Mouse (Mus musculus) liver, embryonic 12.5 days (tissue): ENCODE measurements around the gene Fmo5. TPM values are rescaled to one million over a fixed set of nuclear protein-coding genes. Genes with fewer than 3 reads are reported as not detected.

Experiments used
- ATAC-seq: fragments of 200-750 bp; cut with Nextera tagmentation; 2 replicates; pipeline ENCODE4 v1.8.0; 2017; ENCODE audit warnings: moderate number of reproducible peaks, mild to moderate bottlenecking, moderate library complexity
- H3K27ac ChIP-seq: fragments of 300-500 bp; sonication (generic); 2 replicates; pipeline ENCODE4 v1.5.1; 2016; ENCODE audit warnings: mild to moderate bottlenecking
- H3K27me3 ChIP-seq: fragments of 300-500 bp; sonication (generic); replicated peaks from 2 replicates; pipeline ENCODE4 v1.6.1; 2016; ENCODE audit warnings: mild to moderate bottlenecking, moderate library complexity
- H3K36me3 ChIP-seq: fragments of 300-500 bp; sonication (generic); 2 replicates; pipeline ENCODE4 v1.6.1; 2016; ENCODE audit warnings: mild to moderate bottlenecking, moderate library complexity
- H3K4me1 ChIP-seq: fragments of 300-500 bp; sonication (generic); 2 replicates; pipeline ENCODE4 v1.6.1; 2016
- H3K4me2 ChIP-seq: fragments of 300-500 bp; sonication (generic); 2 replicates; pipeline ENCODE4 v1.6.1; 2016; ENCODE audit warnings: mild to moderate bottlenecking, moderate library complexity
- H3K4me3 ChIP-seq: fragments of 300-500 bp; sonication (generic); 2 replicates; pipeline ENCODE4 v1.5.1; 2016; ENCODE audit warnings: mild to moderate bottlenecking, moderate library complexity
- H3K9ac ChIP-seq: fragments of 300-500 bp; sonication (generic); 2 replicates; pipeline ENCODE4 v1.6.1; 2016; ENCODE audit warnings: mild to moderate bottlenecking, moderate library complexity
- H3K9me3 ChIP-seq: fragments of 300-500 bp; sonication (generic); replicated peaks from 2 replicates; pipeline ENCODE4 v1.6.1; 2016; ENCODE audit warnings: mild to moderate bottlenecking, moderate library complexity
- WGBS: fragments of 180-500 bp; shearing (Covaris S2); methylation state at CpG from one replicate; pipeline ENCODE4 v1.1.7; 2016; ENCODE audit not compliant: insufficient replicate concordance; 5-methylcytosine and 5-hydroxymethylcytosine counted together
- polyA plus RNA-seq: library from polyadenylated mRNA; unstranded; fragments of >200 nt; fragmentation: Nextera tagmentation; extraction: Ambion mirVana; gene quantifications from 2 replicates; pipeline ENCODE4 v1.2.1, GENCODE M21; 2016

The Fmo5 gene
- polyA plus RNA-seq = 5.6 and 5.7 TPM in 2 replicates

GRCm38 (mm10) chr3:97628391-97629001 is at the start of gene Fmo5:
Gene Fmo5 (plus strand): TSS chr3:97628804.
- Histone ChIP-seq H3K9ac (peak within 1 kb of the TSS; percentile 67), H3K4me3 (peak within 1 kb of the TSS; percentile 65), H3K36me3 (no peaks in the 10 kb centered on the region), H3K27me3 (no peaks in the 10 kb centered on the region), H3K4me1 (peaks cover 18% of the 10 kb centered on the region), H3K9me3 (no peaks in the 10 kb centered on the region), H3K27ac (peak within 1 kb of the TSS; percentile 72), H3K4me2 (peak within 1 kb of the TSS; percentile 74)
- 2% methylated on average over 18 of the region's 18 CpGs for WGBS
- peak; percentile 100 for ATAC-seq

GRCm38 (mm10) chr3:97585383-97586160 is 43.0 kb upstream of the Fmo5 start:
- no peaks in the 10 kb centered on the region for H3K4me1 ChIP-seq
- H3K9me3 ChIP-seq = no peaks in the 10 kb centered on the region
- no peak overlapping the region for H3K9ac ChIP-seq
- no peak overlapping the region for H3K4me3 ChIP-seq
- no peak overlapping the region for H3K27ac ChIP-seq
- H3K36me3 ChIP-seq = peaks cover 73% of the 10 kb centered on the region
- no peak overlapping the region for H3K4me2 ChIP-seq
- no peaks in the 10 kb centered on the region for H3K27me3 ChIP-seq
- WGBS = 66% methylated on average over 18 of the region's 18 CpGs
- ATAC-seq = no peak

GRCm38 (mm10) chr3:97587656-97588055 is 40.9 kb upstream of the Fmo5 start:
- no peaks in the 10 kb centered on the region for H3K4me1 ChIP-seq
- H3K4me2 ChIP-seq = no peak overlapping the region
- no peak overlapping the region for H3K4me3 ChIP-seq
- no peak overlapping the region for H3K27ac ChIP-seq
- H3K9me3 ChIP-seq = no peaks in the 10 kb centered on the region
- no peak for ATAC-seq
- no peaks in the 10 kb centered on the region for H3K27me3 ChIP-seq
- no peak overlapping the region for H3K9ac ChIP-seq
- 80% methylated on average over 9 of the region's 9 CpGs for WGBS
- H3K36me3 ChIP-seq = peaks cover 72% of the 10 kb centered on the region

- Histone ChIP-seq H3K27ac (no peak overlapping the region), H3K4me3 (no peak overlapping the region), H3K27me3 (no peaks in the 10 kb centered on the region), H3K4me1 (no peaks in the 10 kb centered on the region), H3K9ac (no peak overlapping the region), H3K4me2 (no peak overlapping the region), H3K36me3 (peaks cover 77% of the 10 kb centered on the region), H3K9me3 (no peaks in the 10 kb centered on the region)
- WGBS = 79% methylated on average over 8 of the region's 8 CpGs
- no peak for ATAC-seq
These were observed 37.9 kb upstream of the Fmo5 start for GRCm38 (mm10) chr3:97590699-97591098.

- H3K27ac ChIP-seq = no peak overlapping the region
- H3K4me3 ChIP-seq = no peak overlapping the region
- H3K9me3 ChIP-seq = no peaks in the 10 kb centered on the region
- ATAC-seq = no peak
- no peak overlapping the region for H3K4me2 ChIP-seq
- H3K9ac ChIP-seq = no peak overlapping the region
- H3K4me1 ChIP-seq = no peaks in the 10 kb centered on the region
- no peaks in the 10 kb centered on the region for H3K27me3 ChIP-seq
- 81% methylated on average over 5 of the region's 5 CpGs for WGBS
- peaks cover 67% of the 10 kb centered on the region for H3K36me3 ChIP-seq
These were observed 35.5 kb upstream of the Fmo5 start for GRCm38 (mm10) chr3:97593089-97593488.

- no peaks in the 10 kb centered on the region for H3K9me3 ChIP-seq
- no peaks in the 10 kb centered on the region for H3K4me1 ChIP-seq
- H3K4me3 ChIP-seq = no peak overlapping the region
- H3K36me3 ChIP-seq = peaks cover 63% of the 10 kb centered on the region
- 73% methylated on average over 13 of the region's 13 CpGs for WGBS
- no peak overlapping the region for H3K9ac ChIP-seq
- no peaks in the 10 kb centered on the region for H3K27me3 ChIP-seq
- no peak overlapping the region for H3K4me2 ChIP-seq
- no peak overlapping the region for H3K27ac ChIP-seq
- no peak for ATAC-seq
These were observed 34.5 kb upstream of the Fmo5 start for GRCm38 (mm10) chr3:97594140-97594539.

GRCm38 (mm10) chr3:97595066-97595465 is 33.5 kb upstream of the Fmo5 start:
- no peaks in the 10 kb centered on the region for H3K9me3 ChIP-seq
- WGBS = 74% methylated on average over 6 of the region's 6 CpGs
- no peaks in the 10 kb centered on the region for H3K4me1 ChIP-seq
- no peaks in the 10 kb centered on the region for H3K27me3 ChIP-seq
- no peak overlapping the region for H3K4me3 ChIP-seq
- no peak for ATAC-seq
- no peak overlapping the region for H3K9ac ChIP-seq
- H3K36me3 ChIP-seq = peaks cover 60% of the 10 kb centered on the region
- no peak overlapping the region for H3K27ac ChIP-seq
- no peak overlapping the region for H3K4me2 ChIP-seq

GRCm38 (mm10) chr3:97596796-97597195 is 31.8 kb upstream of the Fmo5 start:
- Histone ChIP-seq H3K9ac (no peak overlapping the region), H3K27ac (no peak overlapping the region), H3K9me3 (no peaks in the 10 kb centered on the region), H3K36me3 (peaks cover 60% of the 10 kb centered on the region), H3K4me3 (no peak overlapping the region), H3K4me2 (no peak overlapping the region), H3K27me3 (no peaks in the 10 kb centered on the region), H3K4me1 (no peaks in the 10 kb centered on the region)
- 78% methylated on average over 8 of the region's 8 CpGs for WGBS
- no peak for ATAC-seq

- WGBS = 60% methylated on average over 3 of the region's 3 CpGs
- no peaks in the 10 kb centered on the region for H3K27me3 ChIP-seq
- peaks cover 52% of the 10 kb centered on the region for H3K36me3 ChIP-seq
- no peak overlapping the region for H3K9ac ChIP-seq
- no peak overlapping the region for H3K27ac ChIP-seq
- no peaks in the 10 kb centered on the region for H3K4me1 ChIP-seq
- ATAC-seq = no peak
- no peak overlapping the region for H3K4me3 ChIP-seq
- H3K4me2 ChIP-seq = no peak overlapping the region
- no peaks in the 10 kb centered on the region for H3K9me3 ChIP-seq
These were observed 28.4 kb upstream of the Fmo5 start for GRCm38 (mm10) chr3:97600050-97600832.

GRCm38 (mm10) chr3:97609201-97609844 is 19.3 kb upstream of the Fmo5 start:
- 0 out of 2 replicates have a peak, but pooled peaks cover 2% of the 10 kb centered on the region for H3K36me3 ChIP-seq
- peak overlapping the region; percentile 81 for H3K27ac ChIP-seq
- peak; percentile 55 for ATAC-seq
- H3K4me1 ChIP-seq = peaks cover 23% of the 10 kb centered on the region
- 0 out of 2 replicates have a peak, but pooled peaks cover 6% of the 10 kb centered on the region for H3K27me3 ChIP-seq
- WGBS = 2% methylated on average over 20 of the region's 20 CpGs
- H3K4me2 ChIP-seq = peak overlapping the region; percentile 95
- H3K9ac ChIP-seq = peak overlapping the region; percentile 82
- peak overlapping the region; percentile 79 for H3K4me3 ChIP-seq
- no peaks in the 10 kb centered on the region for H3K9me3 ChIP-seq

- under 1% methylated on average over 50 of the region's 56 CpGs for WGBS
- H3K9me3 ChIP-seq = no peaks in the 10 kb centered on the region
- H3K27me3 ChIP-seq = 0 out of 2 replicates have a peak, but pooled peaks cover 6% of the 10 kb centered on the region
- ATAC-seq = peak; percentile 93
- H3K4me2 ChIP-seq = peak within 1 kb of the TSS; percentile 95
- 0 out of 2 replicates have a peak, but pooled peaks cover 1% of the 10 kb centered on the region for H3K36me3 ChIP-seq
- H3K9ac ChIP-seq = peak within 1 kb of the TSS; percentile 82
- H3K4me3 ChIP-seq = peak within 1 kb of the TSS; percentile 79
- peaks cover 23% of the 10 kb centered on the region for H3K4me1 ChIP-seq
- H3K27ac ChIP-seq = peak within 1 kb of the TSS; percentile 81
These were observed 18.7 kb upstream of the Fmo5 start, which contains the start of gene Chd1l for GRCm38 (mm10) chr3:97609845-97610410. Gene Chd1l (minus strand): TSS chr3:97610203.
